Mouse (Mus musculus) subcutaneous adipose tissue, adult 2 months (tissue): ENCODE results near the gene Ceacam12. TPM values are rescaled to one million over a fixed set of nuclear protein-coding genes. Genes with fewer than 3 reads are reported as not detected.

ENCODE experiments used
- polyA plus RNA-seq: library from polyadenylated mRNA; depleted of rRNA; stranded (reverse); fragments of >200 nt; gene quantifications from 2 replicates; pipeline ENCODE4 v1.2.3, GENCODE M21; 2012; ENCODE audit warnings: low replicate concordance; rRNA removed

The Ceacam12 gene
- not detected in 2 replicates for polyA plus RNA-seq

DNA sequence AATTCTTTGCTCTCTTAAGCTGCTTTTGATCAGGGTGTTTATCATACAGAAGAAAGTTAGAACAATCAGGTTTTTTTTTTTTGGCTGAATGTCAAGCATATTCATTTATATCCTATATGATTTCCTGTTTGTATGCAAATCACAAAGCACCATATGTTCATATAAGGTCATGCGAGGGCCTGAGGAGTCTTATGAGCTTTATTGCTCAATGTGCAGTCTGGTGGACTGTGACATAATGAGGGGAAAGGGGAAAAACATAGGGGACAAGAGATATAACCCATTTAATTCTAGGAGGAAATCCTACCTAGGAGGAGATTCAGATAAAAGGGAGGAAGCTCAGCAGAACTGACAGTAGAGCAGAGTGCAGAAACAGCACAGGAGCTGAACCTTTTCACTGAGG lies at the start of gene Ceacam12:
Ceacam12 (plus strand) TSS at position 301 of the 400 bp plus-strand sequence.

Other genes with a start within 250 kb of the Ceacam12 start
- gene Gm5155, start 194.2 kb upstream of the Ceacam12 start, polyA plus RNA-seq: not detected in 2 replicates
- gene Ceacam11, start 93.8 kb upstream of the Ceacam12 start, polyA plus RNA-seq: not detected in 2 replicates
- gene Ceacam13, start 56.0 kb upstream of the Ceacam12 start, polyA plus RNA-seq: not detected in 2 replicates
- not detected in 2 replicates for gene Igfl3, start 110.6 kb downstream of the Ceacam12 start, polyA plus RNA-seq
- not detected in 2 replicates for gene Mill1, start 179.4 kb downstream of the Ceacam12 start, polyA plus RNA-seq